Mouse (Mus musculus) myocyte (in vitro differentiated cells): ENCODE data around the gene Col4a2.

ENCODE experiments used
- POLR2A ChIP-seq: IDR thresholded peaks from one replicate; pipeline ENCODE4 v1.6.1; 2011; ENCODE audit warnings: low read depth, mild to moderate bottlenecking, control low read depth, moderate library complexity; ENCODE audit not compliant: insufficient read length
- POLR2AphosphoS2 ChIP-seq: IDR thresholded peaks from one replicate; pipeline ENCODE4 v1.6.1; 2011; ENCODE audit warnings: low read depth, control low read depth; ENCODE audit not compliant: insufficient read length
- USF1 ChIP-seq: IDR thresholded peaks from one replicate; pipeline ENCODE4 v1.6.1; 2011; ENCODE audit warnings: low read depth, mild to moderate bottlenecking, control low read depth, moderate library complexity

DNA sequence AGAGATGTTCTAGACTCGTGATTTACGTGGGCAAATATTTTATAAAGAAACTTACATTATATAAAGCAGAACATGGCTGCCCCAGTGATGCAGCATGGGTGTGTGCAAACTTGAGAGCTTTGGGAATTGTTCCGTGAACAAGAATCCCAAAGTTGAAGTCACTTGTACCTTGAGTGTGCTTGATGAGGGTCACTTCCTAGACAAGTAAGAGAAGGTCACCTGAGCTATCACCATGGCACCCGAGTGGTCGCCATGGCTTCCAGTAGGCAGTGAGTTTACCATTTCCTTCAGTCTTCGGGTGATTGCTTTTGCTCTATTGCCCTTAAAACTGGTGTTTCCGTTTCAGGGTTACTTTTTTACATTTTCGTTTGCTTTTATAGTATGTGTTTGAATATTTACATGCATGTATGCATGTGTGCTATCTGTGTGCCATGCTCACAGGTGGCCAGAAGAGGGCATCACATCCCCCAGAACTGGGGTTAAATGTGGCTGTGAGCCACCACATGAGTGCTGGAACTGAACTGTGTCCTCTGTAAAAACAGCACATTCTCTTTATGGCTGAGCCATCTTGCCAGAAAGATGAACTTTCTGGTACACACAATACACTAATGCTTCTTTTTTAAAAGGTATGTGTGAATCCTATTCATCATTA is 42.3 kb downstream of the Col4a2 start:
- TF ChIP-seq USF1 (no peak), POLR2A (no peak), POLR2AphosphoS2 (no peak)
